Mouse (Mus musculus): ENCODE measurements at regions not wholly inside any gene's neighbourhood (a gene's known extent, or its start where the extent isn't known, plus 50 kb on each side); places are given as distances from the start of the nearest gene placed in this dataset.

- no peak for DNase-seq (ENCODE audit: low spot score in 2 of 2)
Observed at GRCm38 (mm10) chr2:123486681-123487080, 603.1 kb upstream of the Sema6d start.

GRCm38 (mm10) chr2:123506162-123506561, 583.6 kb upstream of the Sema6d start:
- no peak for DNase-seq (ENCODE audit: low spot score in 2 of 2)

- no peak for DNase-seq (ENCODE audit: low spot score in 2 of 2)
Observed at GRCm38 (mm10) chr2:123507095-123507494, 582.7 kb upstream of the Sema6d start.

GRCm38 (mm10) chr2:123528915-123529314, 560.9 kb upstream of the Sema6d start:
- no peak for DNase-seq (ENCODE audit: low spot score in 2 of 2)

- DNase-seq (ENCODE audit: low spot score in 2 of 2): no peak
Observed at GRCm38 (mm10) chr2:123532946-123533791, 556.6 kb upstream of the Sema6d start.

GRCm38 (mm10) chr2:123551249-123551850, 538.4 kb upstream of the Sema6d start:
- no peak for DNase-seq (ENCODE audit: low spot score in 2 of 2)

GRCm38 (mm10) chr2:123558123-123558650, 531.6 kb upstream of the Sema6d start:
- DNase-seq (ENCODE audit: low spot score in 2 of 2): no peak
